Mouse (Mus musculus): ENCODE measurements around the gene 3300002I08Rik.
"Not testable (repeated sequence)": the region's sequence is repeated elsewhere in the genome, so short reads cannot be mapped to it uniquely, and the experiment has no call there.

The 3300002I08Rik gene

DNA sequence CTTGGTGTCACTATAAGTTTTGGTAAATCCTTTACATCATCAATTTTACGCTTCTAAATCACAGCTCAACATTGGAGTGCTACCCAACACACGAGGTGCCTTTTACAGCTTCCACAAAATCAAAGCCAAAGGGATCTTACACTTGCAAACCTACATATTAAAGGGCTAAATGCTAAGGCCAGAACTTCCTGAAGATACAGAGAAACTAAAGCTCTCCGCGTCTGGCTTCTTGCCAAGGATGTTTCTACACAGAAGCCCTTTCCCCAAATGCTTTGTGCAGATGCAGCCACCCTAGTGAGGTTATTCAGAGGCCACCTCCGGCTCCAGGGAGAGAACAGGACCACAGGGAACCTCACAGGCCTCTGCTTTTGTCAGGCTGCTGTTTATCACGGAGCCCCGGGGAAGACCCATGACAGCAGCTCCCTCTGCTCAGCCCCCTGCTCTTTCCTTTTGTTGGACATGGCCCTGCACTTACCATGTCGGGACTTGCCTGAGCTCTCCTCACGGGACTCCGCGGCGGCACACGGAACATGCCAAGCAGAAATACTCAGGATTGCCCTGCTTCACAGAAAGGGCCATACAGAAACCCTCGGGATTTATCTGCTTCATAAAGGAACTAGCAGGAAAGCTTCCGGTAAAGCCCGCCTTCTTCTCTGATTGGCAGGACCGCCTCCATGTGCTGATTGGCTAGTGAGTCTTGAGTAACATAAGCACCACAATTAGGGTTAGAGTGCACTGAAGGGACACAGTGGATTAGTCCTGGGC lies at the start of gene 3300002I08Rik:
TSS of gene 3300002I08Rik (minus strand) at position 653 of the 765 bp plus-strand sequence.
- peak; percentile 62 to 63 for DNase-seq

DNA sequence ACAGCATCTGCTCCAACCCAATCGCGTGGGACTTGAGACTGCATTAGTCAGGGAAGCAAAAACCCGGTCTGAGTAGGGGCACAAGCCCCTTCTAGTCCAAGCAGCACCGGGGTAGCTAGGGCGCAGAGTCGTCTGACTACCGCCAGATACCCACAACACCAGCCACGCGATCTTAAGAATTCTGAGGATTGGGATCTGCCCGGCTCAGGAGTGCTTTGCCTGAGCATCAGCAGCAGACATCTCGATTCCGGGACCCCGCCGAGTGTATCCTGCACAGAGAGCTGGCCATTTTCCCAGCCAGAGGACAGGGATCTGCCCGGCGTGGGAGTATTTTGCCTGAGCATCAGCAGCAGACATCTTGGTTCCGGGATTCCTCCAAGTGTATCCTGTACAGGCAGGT lies 49.6 kb upstream of the 3300002I08Rik start:
- DNase-seq: not testable (repeated sequence)

- DNase-seq: peak in 1 of 2 experiments; percentile 17
Measured at GRCm38 (mm10) chr2:150390198-150390597, 27.6 kb upstream of the 3300002I08Rik start.

DNA sequence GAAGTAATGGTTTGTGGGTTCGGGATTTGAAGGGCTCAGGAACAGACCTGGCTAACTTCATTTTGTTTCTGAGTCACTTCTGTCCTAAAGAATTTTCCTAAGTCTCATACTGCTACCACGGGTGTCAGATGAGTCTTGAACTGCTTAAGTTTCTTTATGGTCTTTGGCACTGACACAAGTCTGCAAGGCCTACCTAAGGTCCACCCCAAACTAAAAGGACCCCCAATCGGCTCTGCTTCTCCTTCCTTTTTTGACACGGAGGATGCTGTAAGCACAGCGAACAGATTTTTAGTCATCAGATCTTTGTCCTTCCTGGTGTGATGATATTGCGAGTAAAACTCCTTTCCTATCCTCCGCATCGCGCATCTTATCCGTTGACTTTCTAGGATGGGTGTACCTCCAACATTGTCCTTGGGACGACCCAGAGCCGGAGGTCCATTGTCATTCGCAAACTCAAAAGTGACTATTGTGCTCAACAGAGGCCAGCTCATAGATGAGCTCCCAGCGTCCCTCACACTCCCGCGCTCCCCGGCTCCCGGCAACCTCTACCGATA lies 23.1 kb upstream of the 3300002I08Rik start:
- DNase-seq: not testable (repeated sequence)

DNA sequence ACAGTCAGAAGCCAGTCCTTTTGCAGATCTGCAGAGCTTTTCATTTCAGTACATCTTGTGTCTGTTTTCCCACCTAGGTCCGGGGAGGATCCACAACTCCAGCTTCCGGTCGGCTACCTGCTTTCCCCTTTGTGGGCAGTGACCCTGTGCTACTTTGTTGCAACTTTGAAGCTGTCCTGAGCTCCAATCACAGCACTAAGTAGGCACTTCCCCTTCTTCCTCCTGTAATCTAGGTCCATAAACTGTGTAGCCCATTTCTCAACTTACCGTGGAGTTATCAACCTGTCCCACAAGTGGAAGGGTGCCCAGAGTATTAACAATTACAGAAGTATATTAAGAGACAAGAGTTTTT lies 289 bp upstream of the 3300002I08Rik start:
- no peak for DNase-seq

GRCm38 (mm10) chr2:150357136-150357535 lies 5.4 kb downstream of the 3300002I08Rik start:
- not testable (repeated sequence) for DNase-seq

- no peak for DNase-seq
Measured at GRCm38 (mm10) chr2:150323402-150323801, 39.2 kb downstream of the 3300002I08Rik start, which contains the start of gene Gm10130. Gene Gm10130, plus strand, starts transcription at chr2:150323702.

- DNase-seq: no peak
Measured at GRCm38 (mm10) chr2:150318973-150319372, 43.6 kb downstream of the 3300002I08Rik start.

DNA sequence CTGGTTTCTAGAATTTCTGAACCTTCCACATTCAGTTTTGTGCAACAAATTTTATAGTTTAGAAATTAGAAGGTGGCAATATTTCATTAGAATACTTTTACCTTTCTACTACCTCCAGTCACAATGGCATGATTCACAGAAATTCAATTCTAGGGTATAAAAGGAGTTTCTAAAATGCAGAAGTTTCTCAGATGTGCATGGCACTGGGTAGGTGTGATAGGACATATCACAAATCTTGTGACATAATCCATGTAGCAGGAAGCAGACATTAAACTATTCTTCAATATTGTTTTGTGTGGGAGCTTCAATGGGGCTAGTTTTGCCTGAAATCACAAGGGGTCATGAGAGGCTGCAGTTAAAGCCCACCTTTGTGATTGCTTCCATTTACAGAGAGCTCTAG lies 46.4 kb downstream of the 3300002I08Rik start:
- no peak for DNase-seq

- peak; percentile 68 to 73 for DNase-seq
Measured at GRCm38 (mm10) chr2:150310952-150311884, 51.3 kb downstream of the 3300002I08Rik start.

DNA sequence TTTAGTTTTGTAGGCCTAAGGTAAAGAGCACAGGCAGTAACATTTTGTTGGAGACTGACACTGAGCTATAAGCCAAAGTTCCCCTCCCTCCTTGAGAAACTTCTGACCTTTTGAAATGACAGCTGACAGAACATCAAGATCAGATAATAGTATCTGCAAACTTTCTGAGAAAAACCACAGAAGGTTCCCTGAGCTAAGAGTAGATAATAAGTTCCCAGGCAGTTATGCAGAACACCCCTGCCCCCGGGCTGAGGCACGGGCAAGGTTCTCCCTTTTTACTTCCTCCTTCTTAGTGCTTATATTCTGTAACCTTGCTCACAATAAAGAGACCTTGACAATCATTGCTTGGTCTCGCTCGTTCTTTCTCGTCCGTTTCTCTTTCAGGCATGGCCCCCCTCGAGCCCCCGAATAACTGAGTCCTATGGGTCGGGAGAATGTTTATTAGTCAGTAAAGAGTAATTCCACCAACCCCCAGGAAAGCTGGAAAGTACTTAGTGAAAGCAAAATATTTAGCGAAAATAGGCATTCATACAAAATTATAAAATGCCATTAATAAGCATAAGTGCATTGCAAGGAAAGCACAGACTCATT lies 55.3 kb downstream of the 3300002I08Rik start:
- DNase-seq: peak; percentile 52 to 58

DNA sequence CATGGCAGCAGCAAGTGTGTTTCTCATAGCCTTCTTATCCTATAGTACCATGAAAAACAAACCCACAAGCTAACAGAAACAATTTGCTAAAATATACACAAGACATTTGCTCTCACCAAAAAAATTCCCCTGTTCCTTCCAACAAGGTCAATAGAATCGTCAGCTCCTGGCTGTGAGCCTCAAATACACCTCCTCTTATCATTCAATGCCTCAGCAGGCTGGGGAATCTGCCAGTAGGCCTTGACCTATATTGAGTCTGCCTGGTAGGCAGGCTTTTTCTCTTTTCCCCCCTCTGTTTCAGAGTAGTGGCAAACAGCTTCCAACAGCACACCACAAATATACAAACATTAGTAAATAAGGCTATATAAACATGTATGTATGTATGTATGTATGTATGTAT lies 63.5 kb downstream of the 3300002I08Rik start:
- DNase-seq: no peak

GRCm38 (mm10) chr2:150293669-150294068 lies 68.9 kb downstream of the 3300002I08Rik start:
- DNase-seq: no peak
